Mouse (Mus musculus) ovary, postnatal 36 days (tissue): ENCODE data around the gene Atf7ip.

Source experiments
- DNase-seq: peaks from one replicate; pipeline ENCODE4 v3.0.0; 2022; ENCODE audit warnings: low spot score, mixed read lengths

Atf7ip gene

DNA sequence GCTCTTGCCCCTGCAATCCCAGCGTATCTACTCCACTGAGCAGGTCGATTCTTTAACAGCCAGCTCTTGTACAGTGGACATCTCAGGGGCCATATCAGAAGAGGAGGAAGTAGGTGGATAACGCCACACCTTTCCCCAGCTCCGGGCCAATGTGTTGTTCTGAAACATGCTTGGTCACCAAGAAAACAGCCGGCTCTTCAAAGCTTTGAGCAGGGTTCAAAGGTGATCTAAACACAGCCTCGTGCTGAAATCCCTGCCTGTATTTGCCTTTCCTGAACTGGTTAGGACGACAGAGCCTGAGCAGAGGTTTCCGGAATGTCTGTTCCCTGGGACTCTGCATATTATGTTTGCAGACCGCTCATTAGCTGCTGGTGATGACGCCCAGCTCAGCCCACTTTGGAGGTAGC lies 141.5 kb downstream of the Atf7ip start:
- no peak for DNase-seq

DNA sequence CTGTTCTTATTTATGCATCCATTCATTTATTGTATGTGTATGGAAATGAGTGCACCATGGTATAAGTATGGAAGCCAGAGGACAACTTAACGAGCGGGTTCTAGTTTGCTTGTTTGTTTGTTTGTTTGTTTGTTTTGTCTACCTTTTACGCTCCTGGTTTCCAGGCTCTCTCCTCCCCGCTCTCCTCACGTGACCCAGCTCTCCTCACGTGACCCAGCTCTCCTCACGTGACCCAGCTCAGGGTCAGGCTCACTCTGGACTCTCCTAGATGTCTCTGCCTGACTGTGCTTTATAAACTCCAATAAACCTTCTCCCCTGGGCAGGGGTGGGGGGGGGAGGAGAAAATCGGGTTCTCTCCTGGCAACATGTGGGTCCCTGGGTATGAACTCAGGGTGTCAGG lies 144.7 kb downstream of the Atf7ip start:
- no peak for DNase-seq

DNA sequence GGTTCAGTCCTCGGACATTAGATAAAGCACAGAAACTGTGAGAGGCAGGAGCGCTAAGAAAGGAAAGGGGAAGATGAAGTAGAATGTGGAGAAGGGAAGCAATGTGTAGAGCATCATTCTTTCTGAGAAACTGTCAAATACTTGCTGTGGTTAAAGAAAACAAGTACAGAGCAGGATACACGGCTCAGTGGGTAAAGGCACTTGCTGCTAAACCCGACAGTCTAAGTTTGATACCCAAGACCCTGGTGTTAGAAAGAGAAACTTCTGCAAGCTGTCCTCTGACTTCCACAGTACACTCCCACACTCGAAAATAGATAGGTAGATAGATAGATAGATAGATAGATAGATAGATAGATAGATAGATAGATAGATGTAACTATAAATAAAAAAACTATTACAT lies 147.4 kb downstream of the Atf7ip start:
- no peak for DNase-seq

DNA sequence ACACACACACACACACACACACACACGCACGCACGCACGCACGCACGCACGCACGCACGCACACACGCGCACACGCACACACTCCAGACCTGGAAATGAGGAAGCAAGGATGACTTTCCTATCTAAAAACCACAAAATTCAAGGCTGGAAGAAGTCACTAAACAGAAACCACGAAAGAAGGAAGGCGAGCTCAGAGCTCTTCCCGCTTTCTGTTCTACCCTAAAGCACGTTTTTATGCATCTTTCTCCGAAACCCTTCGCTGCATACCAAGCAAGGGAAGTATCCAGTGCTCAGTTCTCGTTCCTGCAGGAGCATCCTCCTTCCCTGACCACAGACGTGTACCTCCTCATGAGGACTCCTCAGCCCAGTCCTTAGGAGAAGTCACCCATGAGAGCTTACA lies 148.5 kb downstream of the Atf7ip start:
- no peak for DNase-seq

DNA sequence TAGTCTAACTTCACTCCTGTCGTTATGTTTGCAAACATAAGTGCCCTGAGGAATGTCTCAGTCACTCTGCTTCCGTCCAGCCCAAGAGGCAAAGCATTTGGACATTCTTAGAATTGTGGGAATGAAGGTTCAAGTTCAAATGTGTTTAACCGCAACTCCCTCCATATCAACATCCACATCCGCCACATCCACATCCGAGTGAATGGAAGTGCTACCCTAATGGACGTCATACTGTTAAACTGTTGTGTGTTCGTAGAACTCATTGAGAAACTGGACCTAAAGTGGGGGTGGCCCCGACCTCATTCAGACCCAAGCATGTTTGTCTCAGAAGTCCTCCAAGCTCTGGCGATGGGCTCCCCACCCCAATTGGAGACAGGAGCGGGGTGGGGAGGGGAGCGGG lies 149.8 kb downstream of the Atf7ip start:
- no peak for DNase-seq

- DNase-seq, result no peak
Observed at GRCm38 (mm10) chr6:136658303-136658702, 152.3 kb downstream of the Atf7ip start.

GRCm38 (mm10) chr6:136659226-136659625 lies 153.3 kb downstream of the Atf7ip start:
- no peak for DNase-seq
